Mouse (Mus musculus): ENCODE results near the gene Kcnj8.

The Kcnj8 gene

GRCm38 (mm10) chr6:142571055-142571618 is at the start of gene Kcnj8:
TSS of gene Kcnj8 (minus strand) at chr6:142571614.
- DNase-seq (ENCODE audit: low read depth, low spot score) = peak; percentile 32

- DNase-seq (ENCODE audit: low read depth, low spot score) = no peak
Observed at GRCm38 (mm10) chr6:142616659-142617058, 45.2 kb upstream of the Kcnj8 start.

- no peak for DNase-seq (ENCODE audit: low read depth, low spot score)
Observed at GRCm38 (mm10) chr6:142614324-142614723, 42.9 kb upstream of the Kcnj8 start.

GRCm38 (mm10) chr6:142612366-142612765 is 41.0 kb upstream of the Kcnj8 start:
- no peak for DNase-seq (ENCODE audit: low read depth, low spot score)

- no peak for DNase-seq (ENCODE audit: low read depth, low spot score)
Observed at GRCm38 (mm10) chr6:142609401-142610373, 38.3 kb upstream of the Kcnj8 start.

GRCm38 (mm10) chr6:142607080-142607479 is 35.7 kb upstream of the Kcnj8 start:
- no peak for DNase-seq (ENCODE audit: low read depth, low spot score)

- DNase-seq (ENCODE audit: low read depth, low spot score) = no peak
Observed at GRCm38 (mm10) chr6:142602772-142603171, 31.4 kb upstream of the Kcnj8 start.

GRCm38 (mm10) chr6:142578831-142579230 is 7.4 kb upstream of the Kcnj8 start:
- no peak for DNase-seq (ENCODE audit: low read depth, low spot score)

- DNase-seq (ENCODE audit: low read depth, low spot score) = no peak
Observed at GRCm38 (mm10) chr6:142577801-142578200, 6.4 kb upstream of the Kcnj8 start.

- DNase-seq (ENCODE audit: low read depth, low spot score) = no peak
Observed at GRCm38 (mm10) chr6:142572876-142573275, 1.5 kb upstream of the Kcnj8 start.

- DNase-seq (ENCODE audit: low read depth, low spot score) = no peak
Observed at GRCm38 (mm10) chr6:142571629-142572360, 381 bp upstream of the Kcnj8 start.

- no peak for DNase-seq (ENCODE audit: low read depth, low spot score)
Observed at GRCm38 (mm10) chr6:142570046-142570770, 1.2 kb downstream of the Kcnj8 start.

- DNase-seq (ENCODE audit: low read depth, low spot score) = no peak
Observed at GRCm38 (mm10) chr6:142568713-142569357, 2.6 kb downstream of the Kcnj8 start.

- DNase-seq (ENCODE audit: low read depth, low spot score) = peak; percentile 36
Observed at GRCm38 (mm10) chr6:142567452-142567851, 4.0 kb downstream of the Kcnj8 start.

- no peak for DNase-seq (ENCODE audit: low read depth, low spot score)
Observed at GRCm38 (mm10) chr6:142564746-142565145, 6.7 kb downstream of the Kcnj8 start.

GRCm38 (mm10) chr6:142561151-142561550 is 10.3 kb downstream of the Kcnj8 start:
- no peak for DNase-seq (ENCODE audit: low read depth, low spot score)

- DNase-seq (ENCODE audit: low read depth, low spot score) = no peak
Observed at GRCm38 (mm10) chr6:142558772-142559679, 12.4 kb downstream of the Kcnj8 start.

- no peak for DNase-seq (ENCODE audit: low read depth, low spot score)
Observed at GRCm38 (mm10) chr6:142558076-142558475, 13.3 kb downstream of the Kcnj8 start.

- DNase-seq (ENCODE audit: low read depth, low spot score) = no peak
Observed at GRCm38 (mm10) chr6:142555988-142556387, 15.4 kb downstream of the Kcnj8 start.

- DNase-seq (ENCODE audit: low read depth, low spot score) = no peak
Observed at GRCm38 (mm10) chr6:142551482-142551881, 19.9 kb downstream of the Kcnj8 start.

Measured in embryo, embryonic 11.5 days (tissue).